Mouse (Mus musculus) layer of hippocampus, adult 11-12 months (tissue): ENCODE measurements around the gene Slc12a5.
A peak's percentile ranks its signal among the peaks of the same experiment; 100 is the strongest.

Experiments used
- DNase-seq: peaks from one replicate; pipeline ENCODE4 v3.0.0; 2022; ENCODE audit warnings: low spot score

The Slc12a5 gene

DNA sequence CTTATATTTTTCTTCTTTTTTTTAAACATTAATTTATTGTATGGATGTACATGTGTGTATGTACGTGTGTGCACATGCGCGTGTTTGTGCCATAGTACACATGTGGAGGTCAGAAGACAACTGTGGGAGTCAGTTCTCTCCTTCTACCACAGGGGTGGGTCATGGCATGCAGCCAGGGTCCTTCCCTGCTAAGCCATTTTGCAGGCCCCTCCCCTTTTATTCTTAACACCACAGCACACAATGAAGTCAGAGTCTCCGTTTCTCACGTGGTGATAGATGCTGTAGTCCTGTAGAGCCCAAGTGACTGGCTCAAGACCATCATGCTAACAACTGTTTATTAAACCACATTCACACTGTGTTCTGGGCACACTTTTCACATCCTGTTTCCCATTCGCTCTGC lies 25.4 kb downstream of the Slc12a5 start:
- no peak for DNase-seq

- no peak for DNase-seq
Observed at GRCm38 (mm10) chr2:164986371-164987027, 25.9 kb downstream of the Slc12a5 start.

- no peak for DNase-seq
Observed at GRCm38 (mm10) chr2:164988777-164989176, 28.2 kb downstream of the Slc12a5 start.

DNA sequence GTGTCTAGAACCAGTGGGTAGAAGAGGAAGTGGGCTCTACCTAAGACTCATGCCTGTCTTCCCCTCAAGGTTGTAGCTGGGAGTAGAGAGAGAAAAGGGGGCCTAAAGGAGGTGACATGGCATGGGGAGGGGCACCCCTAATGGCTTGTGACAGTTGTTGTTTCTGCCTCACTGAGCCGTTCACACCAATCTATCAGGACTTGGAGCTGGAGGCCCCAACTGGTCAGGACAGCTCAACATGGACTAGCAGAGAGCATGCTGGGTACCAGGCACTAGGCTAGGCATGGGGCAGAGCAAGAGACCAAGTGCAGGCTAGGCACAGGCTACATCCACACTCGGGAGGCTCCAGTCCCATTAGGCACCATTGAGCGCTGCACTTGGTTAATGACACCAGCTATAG lies 30.5 kb downstream of the Slc12a5 start:
- no peak for DNase-seq

- DNase-seq = no peak
Observed at GRCm38 (mm10) chr2:164991808-164992207, 31.2 kb downstream of the Slc12a5 start.

- DNase-seq = no peak
Observed at GRCm38 (mm10) chr2:164994156-164994555, 33.6 kb downstream of the Slc12a5 start.

DNA sequence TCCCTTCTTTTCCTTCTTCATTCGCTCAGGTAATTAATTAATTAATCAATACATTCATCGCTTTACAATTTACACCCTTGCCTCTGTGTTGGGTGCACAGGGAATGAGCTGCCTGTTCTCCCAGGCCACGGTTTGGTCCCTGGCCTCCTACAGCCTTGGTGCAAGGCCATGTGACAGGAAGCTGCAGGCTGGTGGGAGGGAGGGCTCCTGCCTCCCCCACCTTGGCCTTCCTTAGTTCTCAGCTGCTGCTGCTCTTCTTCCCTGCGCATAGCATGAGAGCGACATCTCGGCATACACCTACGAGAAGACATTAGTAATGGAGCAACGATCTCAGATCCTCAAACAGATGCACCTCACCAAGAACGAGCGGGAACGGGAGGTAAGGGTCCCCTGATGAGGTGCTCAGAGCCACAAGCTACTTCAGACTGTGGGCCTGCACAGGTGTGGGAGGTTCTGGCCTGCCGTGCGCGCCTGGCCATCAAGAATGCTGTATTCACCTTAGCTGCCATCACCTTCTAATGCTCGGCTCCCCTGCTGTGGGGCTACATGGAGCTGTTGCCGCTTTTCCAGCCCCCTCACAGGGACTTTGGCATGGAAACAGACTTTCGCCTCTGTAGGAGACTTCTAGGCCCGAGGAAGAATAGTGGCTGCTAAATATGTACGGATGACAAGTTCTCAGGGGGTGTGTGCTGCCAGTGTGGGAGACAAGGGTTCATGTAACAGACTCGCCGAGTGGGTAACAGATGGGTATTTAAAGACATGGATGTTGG lies 34.2 kb downstream of the Slc12a5 start:
- peak; percentile 40 for DNase-seq

DNA sequence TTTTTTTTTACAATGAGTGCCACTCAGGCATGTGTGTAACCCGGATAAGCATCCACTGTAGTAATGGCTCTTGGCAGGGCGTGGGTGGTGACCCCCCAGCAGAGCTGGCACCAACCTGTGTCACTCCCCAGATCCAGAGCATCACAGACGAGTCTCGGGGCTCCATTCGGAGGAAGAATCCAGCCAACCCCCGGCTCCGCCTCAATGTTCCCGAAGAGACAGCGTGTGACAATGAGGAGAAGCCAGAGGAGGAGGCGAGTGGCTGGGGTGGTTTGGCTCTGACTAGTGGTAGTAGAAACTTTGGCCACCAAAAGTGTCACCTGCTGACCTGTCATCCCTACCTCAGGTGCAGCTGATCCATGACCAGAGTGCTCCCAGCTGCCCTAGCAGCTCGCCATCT lies 35.4 kb downstream of the Slc12a5 start:
- DNase-seq = no peak

DNA sequence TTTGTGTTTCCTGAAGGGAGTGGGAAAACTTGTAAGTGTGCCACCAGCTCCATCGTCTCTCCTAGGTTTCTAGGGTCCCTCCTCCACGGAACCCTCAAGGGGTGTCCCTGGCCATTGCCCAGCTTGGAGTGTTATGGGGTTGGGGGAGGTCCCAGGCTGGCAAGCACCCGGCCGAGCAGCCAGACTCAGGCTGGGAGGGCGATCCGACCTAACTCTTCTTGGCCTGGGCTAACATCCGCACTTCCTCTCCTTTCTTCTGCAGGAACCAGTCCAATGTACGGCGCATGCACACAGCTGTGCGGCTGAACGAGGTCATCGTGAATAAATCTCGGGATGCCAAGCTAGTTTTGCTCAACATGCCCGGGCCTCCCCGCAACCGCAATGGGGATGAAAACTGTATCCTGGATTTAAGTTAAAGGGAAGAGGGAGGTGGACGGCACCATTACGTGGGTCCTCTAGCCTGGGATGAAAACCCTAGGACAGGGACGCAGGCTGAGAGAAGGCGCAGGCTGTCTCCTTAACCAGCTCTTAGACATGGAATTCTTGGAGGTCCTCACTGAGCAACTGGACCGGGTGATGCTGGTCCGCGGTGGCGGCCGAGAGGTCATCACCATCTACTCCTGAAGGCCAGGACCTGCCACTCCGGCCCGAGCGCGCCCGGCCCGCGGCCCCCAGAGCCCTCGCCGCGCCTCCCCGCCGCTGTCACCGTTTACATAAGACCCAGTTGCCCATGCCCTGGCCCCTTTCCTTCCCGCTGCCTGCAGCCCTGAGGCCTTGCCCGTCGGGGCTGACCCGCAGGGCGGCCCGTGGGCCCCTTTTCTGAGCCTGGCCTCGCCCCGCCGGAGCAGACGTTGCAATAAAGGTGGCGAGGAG lies 36.5 kb downstream of the Slc12a5 start:
- DNase-seq = no peak

DNA sequence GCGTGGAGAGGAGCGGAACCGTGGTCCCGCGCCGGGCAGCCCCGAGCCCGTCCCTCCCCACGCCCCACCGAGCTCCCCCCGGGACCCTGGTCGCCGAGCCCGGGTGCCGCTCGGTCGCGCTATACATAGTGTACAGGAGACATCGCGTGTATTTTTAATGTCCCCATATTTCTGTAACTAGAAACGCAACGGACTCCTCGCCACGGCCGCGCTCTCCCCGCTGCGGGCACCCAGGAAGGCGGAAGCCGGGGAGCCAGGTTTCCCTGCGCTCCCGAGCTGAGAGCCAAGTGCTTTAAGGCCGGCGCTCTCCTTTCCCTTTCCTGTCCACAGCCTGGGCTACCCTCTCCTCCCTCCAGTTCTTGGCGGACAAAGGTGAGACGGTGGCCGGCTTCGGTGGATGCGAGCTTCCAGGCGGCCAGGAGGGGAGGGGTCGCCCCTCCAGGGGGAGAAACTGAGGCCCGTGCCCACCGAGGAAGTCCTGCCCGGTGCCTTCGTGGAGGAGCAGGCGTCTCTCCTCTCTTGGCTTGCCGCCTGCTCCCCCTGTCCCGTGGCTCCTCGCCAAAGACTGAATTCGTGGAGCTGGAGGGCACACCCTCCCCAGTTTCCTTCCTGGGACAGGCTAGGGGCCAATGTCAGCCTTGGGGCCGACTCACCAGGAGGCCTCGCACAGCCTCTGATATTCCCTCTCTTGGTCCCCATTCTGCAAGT lies 37.3 kb downstream of the Slc12a5 start:
- DNase-seq = no peak

DNA sequence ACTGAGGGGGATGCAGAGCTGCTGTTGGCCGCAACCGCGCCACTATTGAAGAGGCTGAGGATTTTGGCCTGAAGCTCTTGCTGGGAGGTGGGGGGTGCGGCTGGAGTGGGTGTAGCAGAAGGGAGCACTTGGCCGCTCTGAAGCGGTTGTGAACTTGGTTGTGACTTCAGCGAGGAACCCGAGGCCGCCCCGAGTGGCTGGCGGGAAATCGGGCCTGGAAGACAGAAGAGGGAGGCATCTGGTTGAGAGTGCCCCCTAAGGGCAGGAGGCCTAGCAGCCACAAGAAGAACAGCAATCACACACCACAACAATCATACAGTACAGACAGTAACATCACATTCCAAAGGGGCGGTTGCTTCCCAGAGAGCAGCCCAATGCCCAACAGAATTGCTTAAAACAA lies 41.4 kb downstream of the Slc12a5 start:
- DNase-seq = no peak

GRCm38 (mm10) chr2:165003108-165003507 lies 42.5 kb downstream of the Slc12a5 start:
- DNase-seq = no peak

GRCm38 (mm10) chr2:165004237-165004636 lies 43.6 kb downstream of the Slc12a5 start:
- no peak for DNase-seq

- DNase-seq = no peak
Observed at GRCm38 (mm10) chr2:165006813-165007212, 46.2 kb downstream of the Slc12a5 start.

GRCm38 (mm10) chr2:165007986-165008385 lies 47.4 kb downstream of the Slc12a5 start:
- no peak for DNase-seq

- DNase-seq = no peak
Observed at GRCm38 (mm10) chr2:165009161-165009560, 48.6 kb downstream of the Slc12a5 start.

DNA sequence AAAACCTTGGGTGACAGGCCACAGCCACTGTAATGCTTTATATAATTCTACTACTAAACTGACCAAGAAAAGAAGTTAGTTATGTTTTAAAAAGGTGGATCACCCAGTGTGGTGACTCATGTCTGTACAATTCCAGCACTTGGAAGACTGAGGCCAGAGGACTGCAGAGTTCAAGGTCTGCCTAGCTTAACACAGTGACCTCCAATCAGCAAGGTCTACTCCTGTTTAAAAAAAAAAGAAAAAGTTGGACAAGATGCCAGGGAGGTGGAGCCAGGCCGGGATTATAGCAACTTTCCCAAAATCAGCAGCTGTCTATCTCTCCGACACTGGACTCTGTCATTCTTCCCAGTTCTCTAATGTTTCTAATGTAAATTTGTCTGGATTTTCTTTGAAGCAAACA lies 49.0 kb downstream of the Slc12a5 start:
- DNase-seq = no peak

DNA sequence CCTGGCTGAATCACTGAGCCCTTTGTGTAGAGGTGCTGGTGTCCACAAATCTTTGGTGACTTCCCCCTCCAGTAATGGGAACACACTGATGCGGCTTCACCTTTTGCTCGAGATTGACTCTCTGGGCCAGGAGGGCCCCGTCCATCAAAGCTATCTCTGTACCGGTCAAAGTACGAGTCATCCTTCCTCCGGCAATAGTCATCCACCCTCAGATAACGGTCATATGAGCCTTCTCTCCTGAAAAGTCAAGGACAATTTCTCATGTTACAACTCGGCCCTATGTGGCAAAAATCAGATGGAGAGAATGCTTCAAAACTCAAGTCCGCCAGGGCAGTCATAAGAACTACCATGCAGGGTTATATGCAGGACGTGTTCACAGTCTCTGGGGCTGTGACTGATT lies 49.7 kb downstream of the Slc12a5 start:
- DNase-seq = no peak

DNA sequence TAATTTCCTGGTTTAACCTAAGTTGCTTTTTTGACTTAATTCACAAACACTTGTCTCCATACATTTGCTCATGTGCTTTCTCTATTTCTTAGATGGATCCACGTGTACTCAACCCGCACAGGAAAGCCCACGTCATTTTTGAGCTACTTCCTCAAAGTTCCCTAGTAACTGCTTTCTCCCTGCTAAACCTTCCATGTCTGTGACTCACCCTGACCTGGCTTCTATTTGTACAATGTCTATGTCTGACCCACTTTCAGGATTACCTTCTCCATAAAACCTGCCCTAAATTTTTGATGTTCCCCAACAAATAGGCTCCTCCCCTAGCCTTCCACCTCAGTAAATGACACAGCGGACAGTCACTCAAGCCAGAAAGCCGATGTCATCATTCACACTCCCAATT lies 54.3 kb downstream of the Slc12a5 start:
- no peak for DNase-seq

DNA sequence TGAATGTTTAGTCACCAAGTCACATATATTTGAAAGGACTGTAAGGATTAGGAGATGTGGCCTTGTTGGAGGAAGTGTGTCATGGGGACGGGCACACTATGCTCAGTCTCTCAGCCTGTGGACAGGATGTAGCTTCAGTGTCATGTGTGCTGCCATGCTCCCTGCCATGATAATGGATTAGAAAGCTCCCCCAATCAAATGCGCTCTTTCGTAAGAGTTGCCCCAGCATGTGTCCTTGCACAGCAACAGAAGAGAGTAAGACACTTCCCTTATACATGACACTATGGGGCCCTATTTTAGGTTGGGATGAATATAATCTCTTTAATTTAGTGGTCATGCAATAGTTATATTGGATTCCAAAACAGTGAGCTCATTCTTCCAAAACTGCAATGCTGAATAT lies 59.9 kb downstream of the Slc12a5 start:
- no peak for DNase-seq

DNA sequence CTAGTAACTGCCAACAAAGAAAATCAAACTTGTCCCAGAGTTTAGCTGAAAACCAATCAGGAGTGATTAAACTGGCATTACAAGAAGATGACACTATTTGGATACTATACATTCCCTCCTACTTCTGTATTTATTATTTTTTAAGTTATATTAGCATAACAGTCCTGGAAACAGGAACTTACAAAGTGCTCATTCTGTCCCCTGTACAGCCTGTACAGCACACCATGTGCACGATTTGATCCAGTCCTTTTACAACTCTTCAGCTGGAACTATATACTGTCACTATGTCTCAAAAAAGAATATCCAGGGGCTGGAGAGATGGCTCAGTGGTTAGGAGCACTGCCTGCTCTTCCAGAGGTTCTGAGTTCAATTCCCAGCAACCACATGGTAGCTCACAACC lies 66.6 kb downstream of the Slc12a5 start:
- DNase-seq = no peak

GRCm38 (mm10) chr2:165032533-165032932 lies 71.9 kb downstream of the Slc12a5 start:
- DNase-seq = no peak
